Mouse (Mus musculus) G1E (cell line): Measurements from ENCODE around the gene Mtmr14.

Experiments
- CTCF ChIP-seq: IDR thresholded peaks from 2 replicates; pipeline ENCODE4 v1.5.1; 2012; ENCODE audit warnings: low read depth, low read length, inconsistent platforms, mixed read lengths
- GATA1 ChIP-seq: IDR thresholded peaks from 2 replicates; pipeline ENCODE4 v1.6.1; 2012; ENCODE audit warnings: borderline replicate concordance, low read length, inconsistent platforms, mixed read lengths

- no peak for TF ChIP-seq CTCF
- TF ChIP-seq GATA1: no peak
These were observed 25.9 kb downstream of the Mtmr14 start for GRCm38 (mm10) chr6:113263531-113263930.
